Mouse (Mus musculus): ENCODE results near the gene Mepe. TPM values are rescaled to one million over a fixed set of nuclear protein-coding genes. Genes with fewer than 3 reads are reported as not detected.

Mepe gene
- polyA plus RNA-seq, 1 experiment from 2014 or later, result not detected

GRCm38 (mm10) chr5:104333643-104334042, 8.5 kb downstream of the Mepe start:
- WGBS, result 75% methylated on average over 6 of the region's 6 CpGs
- Histone ChIP-seq H3K27ac (no peak overlapping the region), H3K4me3 (no peak overlapping the region), H3K9ac (no peak overlapping the region), H3K4me2 (replicated peaks) (no peak overlapping the region), H3K9me3 (replicated peaks) (0 out of 2 replicates have a peak, but pooled peaks cover 3% of the 10 kb centered on the region), H3K27me3 (0 out of 2 replicates have a peak, but pooled peaks cover 4% of the 10 kb centered on the region), H3K4me1 (no peaks in the 10 kb centered on the region), H3K36me3 (no peaks in the 10 kb centered on the region)
- no peak for ATAC-seq (ENCODE audit: low FRiP score)

- no peak overlapping the region for H3K27ac ChIP-seq
- no peak for ATAC-seq (ENCODE audit: low FRiP score)
- H3K36me3 ChIP-seq, result no peaks in the 10 kb centered on the region
- H3K4me2 ChIP-seq (replicated peaks), result no peak overlapping the region
- whole genome bisulfite sequencing, result 87% methylated on average over 14 of the region's 14 CpGs
- H3K4me1 ChIP-seq, result no peaks in the 10 kb centered on the region
- 0 out of 2 replicates have a peak, but pooled peaks cover 3% of the 10 kb centered on the region for H3K9me3 ChIP-seq (replicated peaks)
- H3K9ac ChIP-seq, result no peak overlapping the region
- H3K27me3 ChIP-seq, result 0 out of 2 replicates have a peak, but pooled peaks cover 4% of the 10 kb centered on the region
- no peak overlapping the region for H3K4me3 ChIP-seq
Measured at GRCm38 (mm10) chr5:104334516-104334915, 9.4 kb downstream of the Mepe start.

DNA sequence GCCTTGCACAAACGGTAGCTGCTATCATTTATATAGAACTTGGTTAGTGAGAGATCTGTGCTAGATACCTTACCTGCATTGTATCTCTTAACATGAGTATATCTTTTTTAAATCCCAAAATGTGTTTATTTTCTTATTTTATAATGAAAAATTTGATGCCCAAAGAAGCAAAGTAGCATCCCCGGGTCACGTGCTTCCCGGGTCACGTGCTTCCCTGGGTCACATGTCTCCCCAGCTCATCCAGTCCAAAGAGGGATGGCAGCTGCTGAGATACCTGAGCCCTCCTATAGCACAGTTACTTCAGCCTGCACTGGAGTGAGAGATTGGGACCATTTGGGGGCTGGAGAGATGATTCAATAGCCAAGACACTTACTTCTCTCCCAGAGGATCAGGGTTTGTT, 10.8 kb downstream of the Mepe start:
- ATAC-seq (ENCODE audit: low FRiP score), result no peak
- no peaks in the 10 kb centered on the region for H3K4me1 ChIP-seq
- no peak overlapping the region for H3K4me3 ChIP-seq
- no peak overlapping the region for H3K4me2 ChIP-seq (replicated peaks)
- no peak overlapping the region for H3K27ac ChIP-seq
- H3K9ac ChIP-seq, result no peak overlapping the region
- H3K36me3 ChIP-seq, result no peaks in the 10 kb centered on the region
- 0 out of 2 replicates have a peak, but pooled peaks cover 3% of the 10 kb centered on the region for H3K9me3 ChIP-seq (replicated peaks)
- H3K27me3 ChIP-seq, result 0 out of 2 replicates have a peak, but pooled peaks cover 6% of the 10 kb centered on the region
- WGBS, result 84% methylated on average over 5 of the region's 5 CpGs

- Histone ChIP-seq H3K4me2 (replicated peaks) (no peak overlapping the region), H3K4me1 (no peaks in the 10 kb centered on the region), H3K4me3 (no peak overlapping the region), H3K9ac (no peak overlapping the region), H3K9me3 (replicated peaks) (no peaks in the 10 kb centered on the region), H3K36me3 (no peaks in the 10 kb centered on the region), H3K27ac (no peak overlapping the region), H3K27me3 (0 out of 2 replicates have a peak, but pooled peaks cover 2% of the 10 kb centered on the region)
- no peak for ATAC-seq (ENCODE audit: low FRiP score)
- WGBS, result 82% methylated on average over 4 of the region's 4 CpGs
Measured at GRCm38 (mm10) chr5:104337491-104337890, 12.4 kb downstream of the Mepe start.

DNA sequence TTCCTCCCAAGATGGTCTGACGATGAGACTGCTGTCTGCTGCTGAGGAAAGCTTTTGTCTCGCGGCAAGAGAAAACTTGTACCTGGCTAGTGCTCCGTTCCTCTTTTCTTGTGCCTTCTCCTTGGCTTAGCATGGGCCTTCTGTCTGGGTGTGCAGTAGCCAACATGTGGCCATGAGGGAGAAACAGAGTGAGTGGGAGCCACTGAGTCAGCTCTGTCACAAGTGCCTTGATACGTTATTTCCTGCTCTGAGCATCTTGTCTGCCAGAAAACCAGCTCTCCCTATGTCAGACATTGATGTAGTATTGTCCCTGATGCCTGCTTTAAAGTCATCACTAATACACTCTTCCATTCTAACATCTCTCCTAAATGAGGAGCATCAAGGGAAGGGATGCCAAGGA, 13.9 kb downstream of the Mepe start:
- H3K4me3 ChIP-seq, result no peak overlapping the region
- no peak for ATAC-seq (ENCODE audit: low FRiP score)
- H3K36me3 ChIP-seq, result no peaks in the 10 kb centered on the region
- H3K27ac ChIP-seq, result no peak overlapping the region
- WGBS, result 86% methylated on average over 5 of the region's 5 CpGs
- H3K4me1 ChIP-seq, result no peaks in the 10 kb centered on the region
- 0 out of 2 replicates have a peak, but pooled peaks cover 2% of the 10 kb centered on the region for H3K27me3 ChIP-seq
- no peak overlapping the region for H3K9ac ChIP-seq
- H3K4me2 ChIP-seq (replicated peaks), result no peak overlapping the region
- H3K9me3 ChIP-seq (replicated peaks), result no peaks in the 10 kb centered on the region

GRCm38 (mm10) chr5:104339706-104340512, 14.8 kb downstream of the Mepe start:
- H3K27me3 ChIP-seq, result 0 out of 2 replicates have a peak, but pooled peaks cover 2% of the 10 kb centered on the region
- WGBS, result 22% methylated on average over 14 of the region's 14 CpGs

GRCm38 (mm10) chr5:104340513-104340829, 15.3 kb downstream of the Mepe start:
- Histone ChIP-seq H3K27ac (no peak overlapping the region), H3K4me2 (replicated peaks) (no peak overlapping the region), H3K36me3 (no peaks in the 10 kb centered on the region), H3K4me3 (no peak overlapping the region), H3K9me3 (replicated peaks) (no peaks in the 10 kb centered on the region), H3K27me3 (0 out of 2 replicates have a peak, but pooled peaks cover 2% of the 10 kb centered on the region), H3K4me1 (no peaks in the 10 kb centered on the region), H3K9ac (no peak overlapping the region)
- no peak for ATAC-seq (ENCODE audit: low FRiP score)
- WGBS, result 84% methylated on average over 4 of the region's 4 CpGs

More at GRCm38 (mm10) chr5:104339706-104340512, 14.8 kb downstream of the Mepe start:
- no peak overlapping the region for H3K9ac ChIP-seq
- no peaks in the 10 kb centered on the region for H3K4me1 ChIP-seq
- no peaks in the 10 kb centered on the region for H3K9me3 ChIP-seq (replicated peaks)
- 0 out of 2 replicates have a peak overlapping the region, but pooled peaks have one; percentile 11 for H3K4me2 ChIP-seq (replicated peaks)
- no peaks in the 10 kb centered on the region for H3K36me3 ChIP-seq
- peak; percentile 54; the same call in 1 of the 2 replicates for ATAC-seq (ENCODE audit: low FRiP score)
- no peak overlapping the region for H3K4me3 ChIP-seq
- no peak overlapping the region for H3K27ac ChIP-seq

GRCm38 (mm10) chr5:104342881-104343280, 17.8 kb downstream of the Mepe start:
- WGBS, result 48% methylated on average over 6 of the region's 6 CpGs

DNA sequence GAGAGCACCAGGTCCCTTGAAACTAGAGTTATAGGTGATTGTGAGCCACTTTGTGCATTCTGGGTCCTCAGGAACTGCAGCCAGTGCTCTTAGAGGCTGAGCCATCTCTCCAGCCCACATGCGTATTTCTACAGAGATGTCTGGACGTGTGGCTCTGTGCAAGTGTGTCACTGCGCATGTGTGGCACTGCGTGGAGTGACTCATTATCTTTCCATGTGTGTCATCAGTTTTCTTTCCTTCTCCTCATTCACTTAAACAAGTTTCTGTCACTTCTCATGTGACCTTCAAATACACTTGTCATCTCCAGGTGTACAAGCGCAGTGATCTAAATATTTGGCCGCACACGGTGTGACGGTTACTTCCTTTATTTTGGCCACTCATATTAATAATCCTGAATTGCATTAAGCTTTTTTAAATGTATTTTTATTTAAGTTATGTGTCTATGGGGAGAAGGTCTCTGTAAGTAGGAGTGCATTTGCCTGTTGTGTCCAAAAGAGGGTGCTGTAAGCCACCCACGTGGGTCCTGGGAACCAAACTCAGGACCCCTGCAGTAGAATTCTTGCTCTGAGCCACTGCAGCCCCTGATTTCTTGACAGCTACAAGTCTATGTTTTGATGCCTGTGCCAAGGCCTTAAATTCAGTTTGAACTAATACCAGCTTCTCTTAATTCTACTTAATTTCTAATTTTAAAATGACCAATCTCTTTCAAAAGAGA, 19.6 kb downstream of the Mepe start:
- 77% methylated on average over 9 of the region's 9 CpGs for WGBS
- Histone ChIP-seq H3K9me3 (replicated peaks) (no peaks in the 10 kb centered on the region), H3K4me3 (no peak overlapping the region), H3K36me3 (no peaks in the 10 kb centered on the region), H3K4me2 (replicated peaks) (no peak overlapping the region), H3K9ac (no peak overlapping the region), H3K27ac (no peak overlapping the region), H3K4me1 (no peaks in the 10 kb centered on the region), H3K27me3 (0 out of 2 replicates have a peak, but pooled peaks cover 2% of the 10 kb centered on the region)
- ATAC-seq (ENCODE audit: low FRiP score), result no peak

More at GRCm38 (mm10) chr5:104342881-104343280, 17.8 kb downstream of the Mepe start:
- no peak overlapping the region for H3K27ac ChIP-seq
- no peak overlapping the region for H3K4me2 ChIP-seq (replicated peaks)
- no peaks in the 10 kb centered on the region for H3K36me3 ChIP-seq
- no peak overlapping the region for H3K4me3 ChIP-seq
- no peak for ATAC-seq (ENCODE audit: low FRiP score)
- H3K9ac ChIP-seq, result no peak overlapping the region
- no peaks in the 10 kb centered on the region for H3K4me1 ChIP-seq
- H3K9me3 ChIP-seq (replicated peaks), result no peaks in the 10 kb centered on the region
- 0 out of 2 replicates have a peak, but pooled peaks cover 2% of the 10 kb centered on the region for H3K27me3 ChIP-seq

GRCm38 (mm10) chr5:104345241-104345630, 20.1 kb downstream of the Mepe start:
- H3K9ac ChIP-seq, result no peak overlapping the region
- 0 out of 2 replicates have a peak, but pooled peaks cover 2% of the 10 kb centered on the region for H3K27me3 ChIP-seq
- no peak overlapping the region for H3K4me2 ChIP-seq (replicated peaks)
- H3K4me3 ChIP-seq, result no peak overlapping the region
- no peaks in the 10 kb centered on the region for H3K9me3 ChIP-seq (replicated peaks)
- no peak for ATAC-seq (ENCODE audit: low FRiP score)
- WGBS, result 76% methylated on average over 6 of the region's 6 CpGs
- no peaks in the 10 kb centered on the region for H3K36me3 ChIP-seq
- no peak overlapping the region for H3K27ac ChIP-seq
- H3K4me1 ChIP-seq, result no peaks in the 10 kb centered on the region

DNA sequence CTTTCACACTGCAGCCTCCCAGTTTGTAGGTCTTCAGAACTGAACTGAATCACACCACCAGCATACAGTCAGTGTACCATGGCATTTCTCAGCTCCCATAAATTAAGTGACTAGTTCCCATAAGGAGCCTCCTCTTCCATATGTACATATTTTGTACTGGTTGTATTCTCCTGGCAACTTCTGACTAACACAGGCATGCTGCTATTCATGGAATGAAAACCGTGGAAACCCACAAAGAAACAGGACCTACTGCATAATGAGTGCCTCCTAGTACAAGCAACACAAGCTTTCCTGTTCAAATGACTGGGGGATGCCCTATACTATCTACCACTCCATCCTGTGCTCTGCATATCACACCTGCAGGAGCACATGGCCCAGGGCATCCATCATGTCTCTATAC, 25.9 kb downstream of the Mepe start:
- H3K36me3 ChIP-seq, result no peaks in the 10 kb centered on the region
- H3K27me3 ChIP-seq, result no peaks in the 10 kb centered on the region
- WGBS, result 64% methylated on average over 1 of the region's 1 CpGs
- no peak for ATAC-seq (ENCODE audit: low FRiP score)
- no peak overlapping the region for H3K27ac ChIP-seq
- H3K4me3 ChIP-seq, result no peak overlapping the region
- H3K9ac ChIP-seq, result no peak overlapping the region
- no peaks in the 10 kb centered on the region for H3K9me3 ChIP-seq (replicated peaks)
- no peaks in the 10 kb centered on the region for H3K4me1 ChIP-seq
- H3K4me2 ChIP-seq (replicated peaks), result no peak overlapping the region

DNA sequence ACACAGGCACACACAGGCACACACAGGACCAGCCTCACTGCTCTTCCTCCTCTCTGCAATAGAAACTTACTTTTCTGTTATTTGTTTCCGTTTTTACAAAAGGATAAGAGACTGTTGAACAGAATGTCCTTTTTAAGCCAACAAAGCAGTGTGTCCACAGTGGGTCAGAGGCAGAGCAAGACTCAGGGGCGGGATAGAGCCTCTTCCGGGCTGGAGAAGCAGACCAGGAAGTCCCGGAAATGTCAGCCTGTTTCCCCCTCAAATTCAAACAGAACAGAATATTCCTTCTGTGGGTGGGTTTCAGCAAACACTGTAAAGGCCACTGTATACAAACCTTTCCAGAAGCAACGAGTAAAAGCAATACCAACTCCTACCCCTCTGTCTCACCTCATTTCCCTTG, 26.7 kb downstream of the Mepe start:
- Histone ChIP-seq H3K4me1 (no peaks in the 10 kb centered on the region), H3K9ac (no peak overlapping the region), H3K4me2 (replicated peaks) (no peak overlapping the region), H3K36me3 (no peaks in the 10 kb centered on the region), H3K27ac (no peak overlapping the region), H3K4me3 (no peak overlapping the region), H3K9me3 (replicated peaks) (no peaks in the 10 kb centered on the region), H3K27me3 (no peaks in the 10 kb centered on the region)
- WGBS, result 67% methylated on average over 5 of the region's 5 CpGs
- no peak for ATAC-seq (ENCODE audit: low FRiP score)

Measured in hindbrain, embryonic 12.5 days (tissue).